Mouse (Mus musculus): ENCODE measurements around the gene Grb2. TPM values are rescaled to one million over a fixed set of nuclear protein-coding genes. Genes with fewer than 3 reads are reported as not detected.

The Grb2 gene
- total RNA-seq, 2 experiments from 2014 or later, result 76.5 to 93.9 TPM

DNA sequence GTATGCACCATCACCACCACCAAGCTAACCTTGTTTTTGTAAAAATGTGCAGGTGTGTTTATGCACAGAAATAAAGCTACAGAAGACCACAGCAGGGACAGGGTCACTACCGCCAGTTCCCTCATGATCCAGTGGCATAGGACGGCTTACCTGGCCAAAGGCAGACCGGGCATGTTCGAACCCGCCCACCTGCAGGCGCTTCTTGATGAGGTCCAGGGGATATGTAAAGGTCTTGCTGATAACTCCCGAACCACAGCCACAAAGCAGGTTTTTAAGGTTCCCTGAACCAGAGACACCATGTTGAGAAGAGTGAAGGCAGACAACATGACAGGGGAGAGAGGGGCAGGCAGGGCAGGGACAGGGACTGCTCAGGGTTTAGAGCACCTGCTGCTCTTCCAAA is 92.0 kb downstream of the Grb2 start:
- DNase-seq, result no peak
- intact Hi-C loops (cut with DNase I; ENCODE audit: low total_unique reads), result no loop called here

DNA sequence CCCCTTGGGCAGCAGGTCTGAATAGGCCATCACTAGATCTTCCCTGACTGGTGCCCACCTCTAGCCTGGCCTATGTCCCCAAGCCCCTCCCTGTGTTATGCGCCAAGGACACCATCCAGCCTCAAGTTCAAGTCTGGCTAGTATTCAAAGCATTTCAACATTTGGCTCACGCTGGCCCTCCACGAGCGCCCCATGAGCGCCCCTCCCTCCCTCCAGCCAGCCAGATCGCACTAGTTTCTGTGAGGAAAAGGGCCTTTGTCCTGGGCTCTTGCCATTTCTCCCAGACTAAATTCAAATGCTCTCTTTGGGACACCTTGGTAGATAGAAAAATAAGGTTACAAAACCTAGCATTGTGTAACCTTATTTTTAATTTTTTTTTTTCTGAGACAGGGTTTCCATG is 92.5 kb downstream of the Grb2 start:
- intact Hi-C loops (cut with DNase I; ENCODE audit: low total_unique reads), result no loop called here
- DNase-seq, result no peak

- intact Hi-C loops (cut with DNase I; ENCODE audit: low total_unique reads), result no loop called here
- DNase-seq, result no peak
These were observed 93.1 kb downstream of the Grb2 start for GRCm38 (mm10) chr11:115615108-115615825.

DNA sequence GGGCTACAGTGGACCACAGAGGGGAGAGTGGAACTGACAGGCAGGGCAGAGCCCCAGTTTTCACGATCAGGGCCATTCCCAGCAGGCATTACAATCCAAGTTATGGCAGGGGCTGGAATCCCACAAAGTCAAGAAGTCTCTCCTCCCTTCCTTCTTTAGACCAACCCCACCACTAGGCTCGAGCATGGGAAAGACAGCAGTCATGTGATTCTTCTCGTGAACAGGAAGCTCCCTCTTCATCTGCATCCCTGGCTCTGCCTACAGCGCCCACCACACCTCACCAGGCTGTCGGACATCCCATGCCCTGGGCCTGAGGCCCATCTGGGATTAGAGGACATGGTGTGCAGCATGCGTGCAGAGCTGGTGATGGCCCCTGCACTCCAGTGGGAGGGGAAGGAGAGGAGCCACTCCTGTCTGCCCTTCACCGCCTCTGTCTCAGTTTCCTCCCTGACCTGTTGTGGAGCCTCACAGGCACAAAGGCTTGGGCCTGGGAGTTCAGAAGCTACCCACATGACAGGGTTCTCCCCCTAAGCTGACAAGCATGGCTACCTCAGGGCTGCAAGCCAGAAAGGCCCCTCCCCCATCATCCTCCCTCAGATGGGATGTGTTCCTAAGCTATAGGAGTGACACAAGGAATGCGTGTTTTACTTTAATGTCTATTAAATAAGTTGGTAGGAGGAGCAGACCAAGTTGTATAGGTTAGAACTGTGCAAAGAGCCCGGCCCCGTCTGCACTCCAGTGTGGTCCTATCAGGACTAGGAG is 93.9 kb downstream of the Grb2 start:
- DNase-seq, result no peak
- intact Hi-C loops (cut with DNase I; ENCODE audit: low total_unique reads), result no loop called here

GRCm38 (mm10) chr11:115613138-115613945 is 95.1 kb downstream of the Grb2 start:
- intact Hi-C loops (cut with DNase I; ENCODE audit: low total_unique reads), result no loop called here
- no peak for DNase-seq

DNA sequence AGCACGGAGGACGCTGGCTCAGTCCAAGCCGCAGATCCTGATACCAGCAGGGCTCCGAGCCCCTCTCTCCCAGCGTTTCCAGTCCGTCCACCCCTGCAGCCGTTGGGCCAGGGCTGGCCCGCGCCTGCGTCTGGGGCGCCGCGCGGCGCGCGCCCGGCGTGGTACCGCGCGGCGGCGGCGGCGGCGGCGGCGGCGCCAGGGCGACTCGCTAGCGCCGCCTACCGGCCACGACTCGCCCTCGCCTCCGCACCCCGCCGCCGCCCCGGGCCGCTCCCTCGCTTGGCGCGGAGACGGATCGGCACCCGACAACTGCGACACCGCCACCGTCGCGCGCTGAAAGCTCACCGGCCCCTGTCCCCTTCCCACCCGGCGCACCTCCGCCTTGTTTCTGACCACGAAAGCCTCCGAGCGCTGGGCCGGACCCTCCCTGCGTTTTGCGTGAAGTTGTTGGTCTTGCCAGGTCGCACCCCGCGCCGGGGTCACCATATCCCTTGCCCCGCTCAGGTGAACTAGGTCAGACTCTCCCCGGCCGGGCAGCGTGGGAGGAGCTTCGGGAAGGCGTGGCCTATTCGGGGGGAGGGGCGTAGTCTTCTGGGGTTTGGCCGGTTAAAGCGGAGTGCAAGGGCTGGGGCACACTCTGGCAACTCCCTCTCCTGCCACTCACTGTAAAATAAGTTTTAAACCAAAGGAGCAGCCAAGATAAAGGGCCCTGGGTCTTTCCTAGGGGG is 95.8 kb downstream of the Grb2 start, which contains the start of gene Mif4gd:
Gene Mif4gd (minus strand): TSS at position 560 of the 728 bp plus-strand sequence.
- intact Hi-C loops (cut with DNase I; ENCODE audit: low total_unique reads), result no loop called here
- peak; percentile 89 for DNase-seq

- intact Hi-C loops (cut with DNase I; ENCODE audit: low total_unique reads), result no loop called here
- DNase-seq, result peak; percentile 88
These were observed 96.4 kb downstream of the Grb2 start for GRCm38 (mm10) chr11:115612059-115612409.

- no peak for DNase-seq
- intact Hi-C loops (cut with DNase I; ENCODE audit: low total_unique reads), result no loop called here
These were observed 97.2 kb downstream of the Grb2 start for GRCm38 (mm10) chr11:115611173-115611572.

GRCm38 (mm10) chr11:115609576-115609975 is 98.8 kb downstream of the Grb2 start:
- DNase-seq, result no peak
- intact Hi-C loops (cut with DNase I; ENCODE audit: low total_unique reads), result loop anchor here (10.0 kb wide), 1 partner anchor 115 kb away; the partner anchor contains the start of gene Nt5c

- no peak for DNase-seq
- intact Hi-C loops (cut with DNase I; ENCODE audit: low total_unique reads), result loop anchor here (10.0 kb wide), 1 partner anchor 114 kb away; the partner anchor contains the start of gene Nt5c
These were observed 99.7 kb downstream of the Grb2 start for GRCm38 (mm10) chr11:115608421-115609399.

DNA sequence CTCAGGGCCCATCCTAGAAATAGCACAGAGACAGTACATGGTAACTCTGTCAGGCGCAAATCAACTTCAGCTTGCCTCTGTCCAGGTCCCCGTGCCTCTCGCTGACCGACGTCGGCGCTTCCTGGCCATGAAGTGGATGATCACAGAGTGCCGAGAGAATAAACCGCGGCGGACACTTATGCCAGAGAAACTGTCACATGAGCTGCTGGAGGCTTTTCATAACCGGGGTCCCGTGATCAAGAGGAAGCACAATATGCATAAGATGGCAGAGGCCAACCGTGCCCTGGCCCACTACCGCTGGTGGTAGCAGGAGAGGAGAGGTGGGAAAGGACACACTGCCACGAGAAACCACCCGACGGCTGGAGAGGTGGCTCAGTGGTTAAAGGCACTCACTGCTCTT is 101.7 kb downstream of the Grb2 start:
- intact Hi-C loops (cut with DNase I; ENCODE audit: low total_unique reads), result loop anchor here (10.0 kb wide), 1 partner anchor 112 kb away; the partner anchor contains the start of gene Nt5c
- DNase-seq, result no peak

GRCm38 (mm10) chr11:115604304-115604696 is 104.1 kb downstream of the Grb2 start:
- intact Hi-C loops (cut with DNase I; ENCODE audit: low total_unique reads), result loop anchor here (10.0 kb wide), 1 partner anchor 109 kb away; the partner anchor contains the start of gene Nt5c
- peak; percentile 30 for DNase-seq

DNA sequence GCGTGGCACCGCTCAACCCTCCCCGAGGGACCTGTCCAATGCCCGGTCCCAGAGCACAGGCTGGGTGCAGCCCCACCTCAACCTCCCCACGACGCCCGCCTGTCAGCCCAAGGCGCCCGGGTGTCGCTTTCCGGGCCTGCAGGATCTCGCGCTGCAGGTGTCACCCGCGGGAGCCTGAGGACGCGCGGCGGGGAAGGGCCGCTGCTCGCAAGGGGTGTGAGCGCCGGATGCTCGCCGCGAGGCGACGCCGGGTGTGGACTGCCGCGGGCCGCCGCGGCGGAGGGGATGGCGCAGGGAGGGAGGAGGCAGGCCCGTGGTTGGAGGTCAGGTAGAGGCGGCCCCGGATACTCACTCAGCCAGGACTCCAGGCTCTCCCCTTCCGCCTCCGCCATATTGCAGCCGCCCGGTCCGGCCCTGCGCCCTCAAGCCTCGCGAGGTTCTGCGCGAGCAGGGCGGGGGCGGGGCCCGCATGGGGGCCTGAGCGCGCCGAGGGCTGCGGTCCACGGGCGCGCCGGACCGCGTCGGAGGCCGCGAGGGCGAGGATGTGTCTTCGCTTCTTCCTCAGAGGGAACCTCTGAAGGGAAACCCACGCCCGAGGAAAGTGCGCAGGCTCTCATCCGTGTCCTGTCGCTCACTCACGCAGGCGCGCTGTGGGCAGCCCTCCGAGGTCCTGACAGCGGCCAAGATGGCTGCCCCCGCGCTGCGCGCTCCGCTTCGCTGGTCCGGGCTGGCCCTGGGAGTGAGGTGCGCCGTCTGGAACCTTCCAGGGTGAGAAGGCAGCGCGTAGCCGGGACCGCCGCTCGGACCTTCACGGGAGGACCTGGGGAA is 104.7 kb downstream of the Grb2 start, which contains the start of the genes Mrps7 and Gga3:
Gene Mrps7 (plus strand): TSS at position 450 of the 828 bp plus-strand sequence.
Gene Gga3 (minus strand): TSS at position 576 of the 828 bp plus-strand sequence.
- peak; percentile 94 for DNase-seq
- intact Hi-C loops (cut with DNase I; ENCODE audit: low total_unique reads), result loop anchor here (10.0 kb wide), 1 partner anchor 109 kb away; the partner anchor contains the start of gene Nt5c

- intact Hi-C loops (cut with DNase I; ENCODE audit: low total_unique reads), result loop anchor here (10.0 kb wide), 1 partner anchor 108 kb away; the partner anchor contains the start of gene Nt5c
- no peak for DNase-seq
These were observed 105.3 kb downstream of the Grb2 start for GRCm38 (mm10) chr11:115603128-115603475.

DNA sequence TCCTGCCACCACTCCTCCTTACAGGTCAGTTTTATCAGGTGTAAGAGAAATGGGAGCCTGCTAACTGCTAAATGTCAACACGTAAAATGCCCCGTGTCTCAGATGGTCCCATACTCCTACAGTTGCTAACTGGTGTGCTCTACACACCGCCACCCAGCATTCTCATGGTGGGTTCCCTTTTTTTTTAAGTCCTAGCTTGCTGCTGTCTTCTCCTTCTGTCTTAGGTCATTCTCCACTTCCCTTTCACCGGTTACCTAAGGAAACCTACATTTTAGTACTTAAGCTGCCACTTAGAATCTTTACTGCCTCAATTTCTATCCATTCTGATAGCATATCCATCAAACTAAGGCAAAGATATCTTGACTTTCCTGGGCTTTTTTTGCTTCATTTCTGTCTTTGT is 107.2 kb downstream of the Grb2 start:
- DNase-seq, result no peak
- intact Hi-C loops (cut with DNase I; ENCODE audit: low total_unique reads), result loop anchor here (10.0 kb wide), 1 partner anchor 106 kb away; the partner anchor contains the start of gene Nt5c

DNA sequence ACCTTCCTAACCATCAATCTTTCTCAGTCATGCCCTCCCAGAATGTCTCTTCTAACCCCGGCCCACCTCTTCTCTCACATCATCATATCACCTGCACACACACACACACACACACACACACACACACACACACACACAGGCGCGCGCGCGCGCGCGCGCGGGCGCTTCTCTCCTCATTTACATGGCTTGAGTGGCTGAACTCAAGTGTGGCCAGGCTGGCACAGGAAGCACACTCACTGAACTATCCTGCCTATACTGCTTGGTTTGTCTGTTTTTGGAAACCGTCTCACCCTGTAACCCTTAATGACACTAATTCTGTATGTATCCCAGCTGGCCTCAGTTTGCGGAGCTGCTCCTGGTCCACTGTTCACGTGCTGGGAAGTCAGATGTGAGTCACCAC is 107.7 kb downstream of the Grb2 start:
- intact Hi-C loops (cut with DNase I; ENCODE audit: low total_unique reads), result loop anchor here (10.0 kb wide), 1 partner anchor 106 kb away; the partner anchor contains the start of gene Nt5c
- no peak for DNase-seq

DNA sequence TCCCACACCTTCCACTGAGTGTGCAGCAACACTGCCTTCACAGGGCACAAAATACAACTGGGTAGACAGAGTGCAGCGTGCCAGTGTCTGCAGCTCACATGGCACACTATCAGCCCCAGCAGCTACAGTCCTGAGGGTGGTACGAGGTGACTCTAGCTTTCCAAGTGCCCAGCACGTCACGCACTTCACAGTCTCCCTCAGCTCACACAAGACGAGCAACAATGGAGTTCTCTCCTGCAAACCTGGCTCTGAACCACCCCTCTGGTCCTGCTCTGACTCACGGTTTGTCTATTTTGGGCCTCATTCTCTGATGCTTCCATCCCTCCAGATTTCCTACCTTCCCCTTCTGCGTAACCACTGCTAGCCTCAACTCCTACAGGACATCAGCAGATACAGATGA is 108.7 kb downstream of the Grb2 start:
- DNase-seq, result no peak
- intact Hi-C loops (cut with DNase I; ENCODE audit: low total_unique reads), result loop anchor here (10.0 kb wide), 1 partner anchor 105 kb away; the partner anchor contains the start of gene Nt5c

Data from gastrocnemius, postnatal 14 days (tissue).